Mouse (Mus musculus): ENCODE data around the gene Wbp1l. TPM values are rescaled to one million over a fixed set of nuclear protein-coding genes. Genes with fewer than 3 reads are reported as not detected.

Wbp1l gene
- polyA plus RNA-seq, 1 experiment from 2014 or later = 35.6 TPM

- H3K36me3 ChIP-seq (ENCODE audit: insufficient read depth, low read length) = peaks cover 4% of the 10 kb centered on the region; the same call in 1 of the 2 replicates
- H3K9ac ChIP-seq (ENCODE audit: low read depth, low read length) = 0 out of 2 replicates have a peak overlapping the region, but pooled peaks have one; percentile 43
- no peaks in the 10 kb centered on the region for H3K9me3 ChIP-seq (replicated peaks; ENCODE audit: low read length)
- TF ChIP-seq CTCF (IDR thresholded peaks at IDR 0.05; ENCODE audit: low read depth) = no peak; the same call in 1 of the 2 replicates
- H3K4me2 ChIP-seq (ENCODE audit: low read length) = peak overlapping the region; percentile 8; the same call in 1 of the 2 replicates
- ATAC-seq (replicated peaks; ENCODE audit: low FRiP score, low read depth) = no peak
- H3K27ac ChIP-seq = peak overlapping the region; percentile 88
- DNase-seq (ENCODE audit: low spot score) = no peak
- no peak overlapping the region for H3K4me3 ChIP-seq (replicated peaks; ENCODE audit: low read depth, low read length)
- H3K4me1 ChIP-seq (replicated peaks; ENCODE audit: insufficient read depth, low read length) = peaks cover 60% of the 10 kb centered on the region
- H3K27me3 ChIP-seq (ENCODE audit: insufficient read depth, low read length) = no peaks in the 10 kb centered on the region
- WGBS = 49% methylated on average over 22 of the region's 22 CpGs
Observed at GRCm38 (mm10) chr19:46642136-46642753, 43.4 kb downstream of the Wbp1l start.

- no peak overlapping the region for H3K4me3 ChIP-seq (replicated peaks; ENCODE audit: low read depth, low read length)
- 71% methylated on average over 5 of the region's 5 CpGs for whole genome bisulfite sequencing
- H3K36me3 ChIP-seq (ENCODE audit: insufficient read depth, low read length) = no peaks in the 10 kb centered on the region; the same call in 1 of the 2 replicates
- H3K9ac ChIP-seq (ENCODE audit: low read depth, low read length) = no peak overlapping the region
- no peak overlapping the region for H3K4me2 ChIP-seq (ENCODE audit: low read length)
- H3K9me3 ChIP-seq (replicated peaks; ENCODE audit: low read length) = no peaks in the 10 kb centered on the region
- H3K27me3 ChIP-seq (ENCODE audit: insufficient read depth, low read length) = no peaks in the 10 kb centered on the region
- H3K27ac ChIP-seq = peak overlapping the region; percentile 88; the same call in 1 of the 2 replicates
- ATAC-seq (replicated peaks; ENCODE audit: low FRiP score, low read depth) = no peak
- no peak for TF ChIP-seq CTCF (IDR thresholded peaks at IDR 0.05; ENCODE audit: low read depth)
- peaks cover 58% of the 10 kb centered on the region for H3K4me1 ChIP-seq (replicated peaks; ENCODE audit: insufficient read depth, low read length)
- DNase-seq (ENCODE audit: low spot score) = no peak
Observed at GRCm38 (mm10) chr19:46643236-46643635, 44.4 kb downstream of the Wbp1l start.

GRCm38 (mm10) chr19:46644343-46644792, 45.5 kb downstream of the Wbp1l start:
- ATAC-seq (replicated peaks; ENCODE audit: low FRiP score, low read depth) (0 out of 2 replicates have a peak, but pooled peaks have one; percentile 16), DNase-seq (ENCODE audit: low spot score) (no peak)
- Histone ChIP-seq H3K4me2 (ENCODE audit: low read length) (no peak overlapping the region), H3K4me3 (replicated peaks; ENCODE audit: low read depth, low read length) (no peak overlapping the region), H3K27me3 (ENCODE audit: insufficient read depth, low read length) (no peaks in the 10 kb centered on the region), H3K27ac (peak overlapping the region; percentile 81), H3K9me3 (replicated peaks; ENCODE audit: low read length) (no peaks in the 10 kb centered on the region), H3K36me3 (ENCODE audit: insufficient read depth, low read length) (peaks cover 3% of the 10 kb centered on the region; the same call in 1 of the 2 replicates), H3K9ac (ENCODE audit: low read depth, low read length) (0 out of 2 replicates have a peak overlapping the region, but pooled peaks have one; percentile 18), H3K4me1 (replicated peaks; ENCODE audit: insufficient read depth, low read length) (peaks cover 58% of the 10 kb centered on the region)
- WGBS = 50% methylated on average over 10 of the region's 10 CpGs
- TF ChIP-seq CTCF (IDR thresholded peaks at IDR 0.05; ENCODE audit: low read depth) = no peak

- Histone ChIP-seq H3K4me2 (ENCODE audit: low read length) (no peak overlapping the region), H3K4me1 (replicated peaks; ENCODE audit: insufficient read depth, low read length) (peaks cover 58% of the 10 kb centered on the region), H3K4me3 (replicated peaks; ENCODE audit: low read depth, low read length) (no peak overlapping the region), H3K9me3 (replicated peaks; ENCODE audit: low read length) (no peaks in the 10 kb centered on the region), H3K27ac (peak overlapping the region; percentile 81), H3K27me3 (ENCODE audit: insufficient read depth, low read length) (no peaks in the 10 kb centered on the region), H3K36me3 (ENCODE audit: insufficient read depth, low read length) (peaks cover 3% of the 10 kb centered on the region; the same call in 1 of the 2 replicates), H3K9ac (ENCODE audit: low read depth, low read length) (0 out of 2 replicates have a peak overlapping the region, but pooled peaks have one; percentile 18)
- 15% methylated on average over 12 of the region's 12 CpGs for WGBS
- ATAC-seq (replicated peaks; ENCODE audit: low FRiP score, low read depth) (0 out of 2 replicates have a peak, but pooled peaks have one; percentile 5), DNase-seq (ENCODE audit: low spot score) (peak; percentile 80)
- TF ChIP-seq CTCF (IDR thresholded peaks at IDR 0.05; ENCODE audit: low read depth) = 0 out of 2 replicates have a peak, but pooled peaks have one; percentile 5
Observed at GRCm38 (mm10) chr19:46644793-46645602, 46.1 kb downstream of the Wbp1l start.

GRCm38 (mm10) chr19:46646041-46646481, 47.2 kb downstream of the Wbp1l start:
- Histone ChIP-seq H3K9me3 (replicated peaks; ENCODE audit: low read length) (no peaks in the 10 kb centered on the region), H3K36me3 (ENCODE audit: insufficient read depth, low read length) (peaks cover 3% of the 10 kb centered on the region; the same call in 1 of the 2 replicates), H3K4me1 (replicated peaks; ENCODE audit: insufficient read depth, low read length) (peaks cover 53% of the 10 kb centered on the region), H3K27ac (peak overlapping the region; percentile 81), H3K27me3 (ENCODE audit: insufficient read depth, low read length) (no peaks in the 10 kb centered on the region), H3K4me3 (replicated peaks; ENCODE audit: low read depth, low read length) (no peak overlapping the region), H3K4me2 (ENCODE audit: low read length) (no peak overlapping the region), H3K9ac (ENCODE audit: low read depth, low read length) (no peak overlapping the region)
- WGBS = 53% methylated on average over 12 of the region's 12 CpGs
- TF ChIP-seq CTCF (IDR thresholded peaks at IDR 0.05; ENCODE audit: low read depth) = no peak
- DNase-seq (ENCODE audit: low spot score) (no peak), ATAC-seq (replicated peaks; ENCODE audit: low FRiP score, low read depth) (peak; percentile 65; the same call in 1 of the 2 replicates)

- H3K27me3 ChIP-seq (ENCODE audit: insufficient read depth, low read length) = no peaks in the 10 kb centered on the region
- H3K4me3 ChIP-seq (replicated peaks; ENCODE audit: low read depth, low read length) = no peak overlapping the region
- H3K4me1 ChIP-seq (replicated peaks; ENCODE audit: insufficient read depth, low read length) = peaks cover 43% of the 10 kb centered on the region
- H3K9ac ChIP-seq (ENCODE audit: low read depth, low read length) = no peak overlapping the region
- H3K9me3 ChIP-seq (replicated peaks; ENCODE audit: low read length) = no peaks in the 10 kb centered on the region
- H3K4me2 ChIP-seq (ENCODE audit: low read length) = no peak overlapping the region
- WGBS = 40% methylated on average over 3 of the region's 3 CpGs
- DNase-seq (ENCODE audit: low spot score) (no peak), ATAC-seq (replicated peaks; ENCODE audit: low FRiP score, low read depth) (no peak)
- peak overlapping the region; percentile 81 for H3K27ac ChIP-seq
- H3K36me3 ChIP-seq (ENCODE audit: insufficient read depth, low read length) = peaks cover 6% of the 10 kb centered on the region; the same call in 1 of the 2 replicates
- no peak for TF ChIP-seq CTCF (IDR thresholded peaks at IDR 0.05; ENCODE audit: low read depth)
Observed at GRCm38 (mm10) chr19:46647254-46647653, 48.4 kb downstream of the Wbp1l start.
